In genomic region chr7:84636939-84637338, GRCm38 (mm10) we compare ENCODE assay signal across 28 mouse cellular contexts. TPM values are rescaled to one million over a fixed set of nuclear protein-coding genes. Genes with fewer than 3 reads are reported as not detected.
"Had no signal": no experiment of that assay in that cellular context is flagged by ENCODE, and none has a peak within 500 bp of the region (broad histone marks: within the 10 kb centered on the region; RNA-seq: fewer than 3 reads in every experiment).

No protein-coding gene starts in this region.

- H3K27ac ChIP-seq: embryonic facial prominence, embryonic 10.5 days; embryonic facial prominence, embryonic 12.5 days; embryonic facial prominence, embryonic 13.5 days; embryonic facial prominence, embryonic 15.5 days; forebrain, embryonic 10.5 days; forebrain, embryonic 12.5 days; forebrain, embryonic 13.5 days; forebrain, embryonic 15.5 days; gastrocnemius, adult 2 months had no signal

- H3K9me3 ChIP-seq: embryonic facial prominence, embryonic 10.5 days; embryonic facial prominence, embryonic 12.5 days; embryonic facial prominence, embryonic 13.5 days; embryonic facial prominence, embryonic 15.5 days; forebrain, embryonic 10.5 days; forebrain, embryonic 12.5 days; forebrain, embryonic 13.5 days; forebrain, embryonic 15.5 days had no signal

- ATAC-seq: forebrain, embryonic 13.5 days; forebrain, embryonic 14.5 days; forebrain, embryonic 15.5 days; forebrain, postnatal 0 days had no signal

- H3K4me2 ChIP-seq: embryonic facial prominence, embryonic 12.5 days; embryonic facial prominence, embryonic 13.5 days; embryonic facial prominence, embryonic 15.5 days; forebrain, embryonic 12.5 days; forebrain, embryonic 13.5 days; forebrain, embryonic 15.5 days had no signal

- H3K4me1 ChIP-seq: embryonic facial prominence, embryonic 10.5 days; embryonic facial prominence, embryonic 12.5 days; embryonic facial prominence, embryonic 13.5 days; embryonic facial prominence, embryonic 15.5 days; forebrain, embryonic 12.5 days; forebrain, embryonic 15.5 days had no signal

- H3K27me3 ChIP-seq: embryonic facial prominence, embryonic 12.5 days; embryonic facial prominence, embryonic 13.5 days; embryonic facial prominence, embryonic 15.5 days; forebrain, embryonic 12.5 days; forebrain, embryonic 13.5 days; forebrain, embryonic 15.5 days had no signal

- H3K9ac ChIP-seq: embryonic facial prominence, embryonic 12.5 days; embryonic facial prominence, embryonic 13.5 days; embryonic facial prominence, embryonic 15.5 days; forebrain, embryonic 12.5 days; forebrain, embryonic 13.5 days; forebrain, embryonic 15.5 days; forebrain, postnatal 0 days had no signal

- H3K4me3 ChIP-seq: embryonic facial prominence, embryonic 10.5 days; embryonic facial prominence, embryonic 12.5 days; embryonic facial prominence, embryonic 13.5 days; embryonic facial prominence, embryonic 15.5 days; erythroblast, embryonic 14.5 days; forebrain, embryonic 10.5 days; forebrain, embryonic 12.5 days; forebrain, embryonic 13.5 days; forebrain, embryonic 15.5 days; gastrocnemius, adult 2 months had no signal

- DNase-seq: cerebellum, adult 2 months; cerebellum, adult 8-10 months; cerebellum, adult 9-10 months; cerebellum, adult 9-11 months; cerebellum, postnatal 10 days; cerebellum, postnatal 14 days; cerebellum, postnatal 25 days; cerebellum, postnatal 36 days; embryo, embryonic 11 days; forebrain, postnatal 0 days; gastrocnemius, adult 2 months; gastrocnemius, postnatal 10 days; gastrocnemius, postnatal 14 days; gastrocnemius, postnatal 25 days; gastrocnemius, postnatal 36 days; heart, adult 11 months; heart, adult 18-20 months had no signal

RNA-seq across cellular contexts. Expression of gene Fah, which starts 30.4 kb away (rescaled TPM):
- total RNA-seq: granulocyte monocyte progenitor cell, adult 5-6 weeks had no signal
